Mouse (Mus musculus) right cerebral cortex, adult 2 months (tissue): Measurements from ENCODE around the gene G6pc3.

Source experiments
- DNase-seq, 2 experiments: peaks; one replicate each; pipeline ENCODE4 v3.0.0; 2021 to 2022; ENCODE audit warnings: low spot score in 2 of 2

Gene G6pc3

GRCm38 (mm10) chr11:102188980-102189379, 440 bp upstream of the G6pc3 start:
- no peak for DNase-seq

DNA sequence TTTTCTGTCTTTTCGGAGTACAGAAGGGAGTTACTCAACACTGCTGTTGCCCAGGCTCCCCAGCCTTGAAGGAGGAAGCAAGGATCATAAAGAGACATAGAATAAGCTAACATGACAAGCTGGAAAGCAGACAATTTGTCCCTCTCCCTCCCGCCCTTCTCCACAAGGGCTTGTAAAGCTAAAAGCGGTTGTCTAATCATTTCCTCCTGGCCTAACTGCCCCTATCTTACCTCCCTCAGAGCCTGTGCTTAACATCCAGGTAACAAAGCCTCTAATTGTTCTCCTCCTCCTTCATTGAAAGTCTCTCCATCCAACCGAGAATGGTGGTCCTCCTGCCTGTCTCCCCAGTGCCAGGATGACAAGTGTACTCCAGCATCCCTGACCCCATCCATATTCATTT, 1.4 kb downstream of the G6pc3 start:
- DNase-seq = no peak

DNA sequence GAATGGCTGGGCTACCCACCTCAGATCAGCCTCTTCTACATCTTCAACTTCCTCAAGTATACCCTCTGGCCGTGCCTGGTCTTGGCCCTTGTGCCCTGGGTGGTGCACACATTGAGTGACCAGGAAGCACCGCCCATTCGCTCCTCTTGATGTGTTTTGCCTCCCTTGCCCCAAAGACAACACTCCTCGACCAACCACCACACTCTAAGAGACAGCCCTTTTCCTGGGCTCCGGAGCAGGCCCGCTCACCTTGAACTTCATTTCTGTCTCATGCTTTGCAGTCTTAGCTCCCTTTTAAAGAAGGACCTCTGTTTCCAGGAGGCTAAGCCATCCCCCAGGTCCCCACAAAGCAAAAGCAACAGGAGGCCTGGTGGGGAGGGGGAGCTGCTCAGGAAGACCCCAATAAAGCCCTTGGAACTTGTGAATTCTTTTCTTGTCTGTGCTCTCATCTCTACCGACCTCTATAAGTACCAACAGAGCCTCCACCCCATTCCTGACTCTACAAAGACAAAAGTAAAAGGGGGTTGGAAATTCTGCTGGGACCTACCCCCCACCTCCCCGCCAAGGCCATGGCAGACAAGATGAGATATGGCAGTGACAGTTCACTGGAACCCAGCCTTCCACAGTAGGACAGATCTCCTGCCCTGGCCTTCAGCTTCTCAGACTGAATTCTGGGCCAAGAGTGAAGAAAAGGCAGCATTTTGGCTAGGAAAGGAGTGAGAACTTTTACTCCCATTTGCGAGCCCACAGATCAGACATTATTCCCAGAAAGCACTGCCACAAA, 4.4 kb downstream of the G6pc3 start:
- no peak for DNase-seq

DNA sequence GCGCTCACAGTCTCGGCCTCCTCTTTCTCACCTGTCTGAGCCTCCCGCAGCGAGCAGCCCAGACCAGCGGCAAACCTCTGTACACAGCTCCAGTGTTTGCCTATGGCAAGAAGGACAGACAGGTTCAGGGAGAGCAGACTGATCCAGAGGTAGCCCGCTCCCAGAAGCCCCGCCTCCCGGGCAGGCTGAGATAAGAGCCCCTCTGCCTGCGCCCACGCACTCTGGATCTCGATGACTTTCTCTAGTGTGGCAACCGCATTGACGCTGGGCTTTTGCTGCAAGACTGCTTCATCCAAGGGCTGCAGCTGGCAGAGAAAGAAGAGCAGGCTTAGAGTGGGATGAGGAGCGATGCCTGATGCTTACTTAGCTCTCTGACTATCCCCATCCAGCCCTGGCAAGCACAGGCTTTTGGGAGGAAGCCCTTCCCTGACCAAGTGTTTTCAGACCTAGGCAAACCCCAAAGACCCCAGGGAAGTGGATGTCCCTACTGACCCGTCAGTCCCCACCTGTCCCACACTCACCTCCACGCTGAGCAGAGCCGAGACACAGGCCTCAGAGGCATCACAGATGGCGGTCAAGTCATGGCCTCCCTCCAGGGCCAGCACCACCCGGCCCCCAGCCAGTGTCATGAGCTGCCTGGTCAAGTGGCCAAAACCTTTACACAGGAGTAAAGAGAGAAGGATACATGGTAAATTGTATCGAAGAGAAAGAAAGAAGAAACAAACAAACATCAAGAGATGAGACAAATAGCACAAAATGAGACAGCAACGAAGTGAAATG, 6.8 kb downstream of the G6pc3 start:
- peak in 1 of 2 experiments; percentile 41 for DNase-seq

GRCm38 (mm10) chr11:102198245-102198644, 8.8 kb downstream of the G6pc3 start:
- no peak for DNase-seq

GRCm38 (mm10) chr11:102199856-102200255, 10.4 kb downstream of the G6pc3 start:
- no peak for DNase-seq

DNA sequence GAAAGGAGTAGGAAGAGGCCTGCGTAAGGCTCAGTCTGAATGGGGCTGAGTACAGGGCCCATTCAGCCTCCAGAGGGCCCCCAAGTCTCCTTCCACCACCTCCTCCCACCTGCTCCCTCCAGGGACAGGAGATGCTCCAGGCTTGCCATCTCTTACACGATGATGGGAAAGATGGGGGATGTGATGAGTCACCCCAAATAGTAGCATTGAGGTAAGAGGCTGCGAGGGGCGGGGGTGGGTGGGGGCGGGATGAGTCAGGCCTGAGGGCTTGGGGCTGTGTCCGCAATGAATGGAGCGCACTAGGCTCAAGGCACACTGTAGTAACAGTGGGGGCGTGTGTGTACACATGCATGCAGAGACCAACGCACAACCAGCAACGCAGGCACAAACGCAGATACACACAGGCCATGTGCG, 12.0 kb downstream of the G6pc3 start:
- peak; percentile 69 to 80 for DNase-seq

DNA sequence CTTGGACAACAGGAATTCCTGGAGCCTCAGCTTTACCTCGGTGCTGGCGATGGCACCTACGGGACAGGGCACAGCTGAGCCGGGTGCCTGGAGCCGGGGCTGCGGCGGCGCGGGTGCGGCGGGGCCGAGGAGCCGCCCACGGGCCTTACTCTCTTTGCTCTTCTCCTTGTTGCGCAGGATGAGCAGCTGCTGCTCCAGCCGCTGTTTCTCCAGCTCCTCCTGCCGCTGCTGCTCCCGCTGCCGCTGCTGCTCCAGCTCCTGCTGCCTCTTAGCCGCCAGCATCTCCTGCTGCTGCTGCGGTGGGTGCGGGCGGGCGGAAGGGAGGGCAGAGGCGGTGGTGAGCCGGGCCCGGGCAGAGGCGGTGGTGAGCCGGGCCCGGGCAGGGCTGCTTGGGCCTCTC, 17.1 kb downstream of the G6pc3 start:
- no peak for DNase-seq

DNA sequence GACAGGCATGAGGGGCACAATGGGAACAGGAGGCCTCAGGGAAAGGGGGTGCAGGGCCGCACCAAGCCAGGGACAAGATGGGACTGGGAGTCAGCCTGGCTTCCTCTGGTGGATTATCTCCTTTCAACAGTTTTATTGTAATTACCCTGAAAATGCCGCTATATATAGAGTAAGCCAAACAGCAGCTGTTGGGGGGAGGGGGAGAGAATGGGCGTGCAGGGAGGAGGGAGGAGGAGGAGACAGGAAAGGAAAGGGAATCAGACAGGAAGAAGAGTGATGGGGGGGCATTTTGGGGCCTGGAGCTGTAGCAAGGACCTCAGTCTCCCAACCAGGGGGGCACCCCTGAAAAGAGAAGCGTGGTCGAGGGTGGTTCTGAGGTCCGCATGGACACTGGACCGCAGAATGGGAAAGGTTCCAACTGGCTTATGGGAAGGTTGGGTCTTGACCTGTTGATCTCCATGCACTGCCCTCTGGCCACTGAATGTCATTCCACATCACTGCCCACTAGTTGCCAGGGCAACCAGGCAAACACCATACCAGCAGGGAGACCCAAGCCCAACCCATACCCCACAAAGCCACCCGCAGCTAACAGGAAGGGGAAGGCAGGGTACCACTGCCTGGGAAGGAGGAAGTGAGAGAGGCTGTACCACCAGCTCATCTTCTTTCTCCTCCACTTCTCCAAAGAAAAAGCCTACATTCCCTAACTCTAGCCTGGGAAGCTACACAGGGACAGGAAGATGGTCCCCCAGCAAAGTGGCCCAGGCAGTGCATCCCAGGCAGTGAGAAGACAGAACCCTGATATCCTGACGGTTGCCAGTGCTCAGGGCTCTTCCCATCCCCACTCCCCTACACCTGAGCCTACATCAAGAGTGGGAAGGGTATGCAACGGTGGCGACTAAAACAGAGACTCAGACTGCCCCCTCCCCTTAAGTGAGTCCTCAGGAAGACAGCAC, 18.7 kb downstream of the G6pc3 start:
- DNase-seq = peak in 1 of 2 experiments; percentile 57

DNA sequence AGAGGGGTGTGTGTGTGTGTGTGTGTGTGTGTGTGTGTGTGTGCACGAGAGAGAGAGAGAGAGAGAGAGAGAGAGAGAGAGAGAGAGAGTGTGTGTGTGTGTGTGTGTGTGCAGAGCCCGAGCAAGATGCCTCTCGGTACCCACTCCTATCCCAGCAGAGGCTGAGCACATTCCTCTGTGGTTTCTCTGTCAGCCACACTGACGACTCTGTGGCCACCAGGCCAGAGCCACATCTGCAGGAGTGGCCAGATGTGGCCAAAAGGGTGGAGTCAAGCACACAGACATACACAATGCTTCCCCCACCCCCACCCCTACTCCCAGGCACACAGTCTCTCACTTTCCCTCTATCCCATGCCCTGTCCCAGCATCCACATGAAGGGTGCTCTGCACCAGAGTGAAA, 19.4 kb downstream of the G6pc3 start:
- no peak for DNase-seq

- no peak for DNase-seq
Observed at GRCm38 (mm10) chr11:102209742-102210141, 20.3 kb downstream of the G6pc3 start.

DNA sequence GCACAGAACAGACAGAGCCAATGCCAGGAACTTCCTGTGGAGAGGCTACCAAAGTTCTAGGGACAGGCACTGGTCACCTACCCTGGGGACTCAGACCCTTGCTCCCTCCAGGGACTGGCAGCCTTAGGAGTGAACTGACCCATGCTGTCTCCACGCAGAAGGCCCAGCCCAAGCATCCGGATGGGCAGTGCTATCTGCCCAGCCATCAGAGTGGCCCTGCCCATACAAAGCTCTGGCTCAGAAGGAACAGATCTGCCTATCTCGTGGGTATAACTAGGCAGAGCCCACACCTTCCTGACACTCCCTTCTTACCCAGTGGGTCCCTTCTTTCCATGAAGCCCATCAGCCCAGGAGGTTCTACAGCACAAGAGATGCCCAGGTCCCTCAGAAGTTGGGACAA, 20.8 kb downstream of the G6pc3 start:
- no peak for DNase-seq

GRCm38 (mm10) chr11:102211011-102211410, 21.6 kb downstream of the G6pc3 start:
- DNase-seq = no peak

DNA sequence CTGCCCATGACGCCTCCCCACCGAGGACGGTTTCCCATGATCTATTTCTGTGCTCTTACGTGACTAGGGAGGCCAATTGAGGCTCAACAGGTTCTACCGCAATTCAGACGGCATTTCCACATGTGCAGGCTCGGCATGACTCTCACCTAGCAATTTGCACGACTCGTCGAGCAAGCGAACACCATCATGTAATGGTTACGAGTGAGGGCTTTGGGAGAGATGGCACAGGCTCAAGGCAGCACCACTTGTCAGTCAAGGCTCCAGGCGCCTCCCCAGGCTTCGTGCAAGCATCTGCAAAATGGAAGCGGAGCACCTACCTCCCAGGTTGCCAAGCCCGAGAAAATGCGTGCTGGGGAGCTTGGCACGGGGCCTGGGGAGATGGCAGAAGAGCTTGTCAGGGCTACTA, 22.5 kb downstream of the G6pc3 start:
- DNase-seq = no peak

GRCm38 (mm10) chr11:102214430-102215156, 25.2 kb downstream of the G6pc3 start:
- DNase-seq = no peak

- DNase-seq = no peak
Observed at GRCm38 (mm10) chr11:102215511-102215910, 26.1 kb downstream of the G6pc3 start.

DNA sequence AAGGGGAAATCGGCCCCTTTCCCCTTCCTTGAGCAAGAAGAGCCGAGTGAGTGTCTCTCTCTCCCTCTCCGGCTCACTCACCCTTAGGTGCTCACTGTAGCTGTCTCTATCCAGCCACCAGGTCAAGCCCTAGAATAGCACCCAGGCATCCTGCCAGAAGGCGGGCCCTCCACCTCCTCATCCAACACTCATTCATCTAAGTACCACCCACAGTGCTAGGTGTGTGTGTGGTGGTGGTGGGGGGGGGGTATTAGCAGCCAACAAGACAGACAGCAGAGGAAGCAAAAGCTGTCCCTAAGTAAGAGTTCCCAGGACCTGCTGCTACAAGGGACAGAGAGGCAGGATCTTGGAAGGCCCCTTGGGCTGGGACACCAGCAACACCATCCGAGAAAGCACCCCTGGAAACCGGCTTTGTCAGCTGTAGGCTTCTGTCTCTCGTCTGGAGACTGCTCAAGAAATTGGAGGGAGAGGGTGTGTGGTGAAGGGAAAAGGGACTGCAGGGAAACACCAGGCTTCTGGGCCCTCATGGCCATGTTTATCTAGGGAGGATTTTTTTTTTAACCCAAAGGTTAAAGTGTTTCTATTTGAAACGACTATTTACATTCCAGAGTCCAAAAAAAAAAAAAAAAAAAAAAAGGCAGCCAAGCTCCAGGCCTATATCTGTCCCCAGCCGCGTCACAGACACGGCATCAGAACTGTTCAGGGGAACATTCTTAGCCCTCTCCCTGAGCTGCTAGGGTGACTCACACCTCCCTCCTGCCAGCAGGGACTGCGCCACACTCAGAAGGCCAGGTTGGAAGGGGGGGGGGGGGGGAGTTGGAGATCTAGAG, 26.9 kb downstream of the G6pc3 start:
- peak in 1 of 2 experiments; percentile 62 for DNase-seq

DNA sequence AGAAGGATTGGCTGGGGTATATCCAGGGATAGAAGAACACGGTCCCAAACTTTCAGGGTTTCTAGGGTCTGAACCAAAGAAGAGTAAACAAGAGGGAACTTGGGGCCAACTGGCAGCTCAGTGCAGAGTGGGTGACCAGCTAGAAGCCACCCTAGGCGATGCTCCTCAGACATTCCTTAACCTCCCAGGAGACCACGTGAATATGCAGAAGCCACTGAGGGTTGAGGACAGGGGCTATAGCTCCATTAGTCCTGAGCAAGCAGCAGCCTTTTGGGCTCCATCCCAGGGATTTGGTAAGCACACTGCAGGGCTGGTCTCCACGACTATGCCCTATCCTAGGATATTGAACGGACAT, 27.4 kb downstream of the G6pc3 start:
- no peak for DNase-seq

GRCm38 (mm10) chr11:102217396-102217795, 28.0 kb downstream of the G6pc3 start:
- DNase-seq = no peak

GRCm38 (mm10) chr11:102217876-102218430, 28.5 kb downstream of the G6pc3 start:
- DNase-seq = no peak
